Mouse (Mus musculus) megakaryocyte, embryonic 14.5 days (primary cell): ENCODE data around the gene Lypd4.
"Not testable (repeated sequence)": the region's sequence is repeated elsewhere in the genome, so short reads cannot be mapped to it uniquely, and the experiment has no call there.

ENCODE experiments used
- FLI1 ChIP-seq: IDR thresholded peaks from 2 replicates; pipeline ENCODE4 v1.6.1; 2012; ENCODE audit warnings: low read length, inconsistent platforms, mixed read lengths
- GATA1 ChIP-seq: IDR thresholded peaks from 3 replicates; pipeline ENCODE4 v1.6.1; 2012; ENCODE audit warnings: mixed read lengths, low read length, inconsistent platforms, borderline replicate concordance

DNA sequence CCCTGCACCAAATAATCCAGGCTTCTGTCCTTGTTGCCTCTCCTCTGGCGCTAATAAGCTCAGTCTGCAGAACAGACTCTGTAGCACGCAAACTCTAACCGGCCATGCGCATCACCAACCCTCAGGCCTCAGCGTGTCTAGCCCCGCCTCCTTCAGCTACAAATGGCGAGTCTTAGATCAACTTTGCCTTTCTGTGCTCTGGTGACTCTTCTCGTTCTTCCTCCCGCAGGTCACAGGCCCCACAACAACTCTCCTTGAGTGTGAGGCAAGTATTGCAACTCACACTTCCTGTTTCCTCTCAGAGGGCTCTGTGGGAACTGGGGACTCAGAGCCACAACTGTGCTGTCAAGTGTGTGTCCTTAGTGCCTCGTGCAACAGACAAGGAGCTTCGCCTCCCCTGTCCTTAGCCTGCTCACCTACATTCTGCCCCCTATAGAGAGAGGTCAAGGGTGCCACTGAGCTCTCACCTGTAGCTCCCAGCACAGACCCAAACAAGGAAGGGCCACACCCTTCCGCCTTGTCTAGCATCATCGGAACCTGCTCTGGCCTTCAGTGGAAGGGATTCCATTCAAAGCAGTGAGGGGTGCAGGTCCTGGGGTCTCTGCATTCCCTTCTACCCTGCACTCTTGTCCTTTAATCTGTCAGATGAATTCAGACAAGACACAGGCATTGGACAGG, 30.9 kb downstream of the Lypd4 start:
- not testable (repeated sequence) for TF ChIP-seq GATA1, FLI1
